Mouse (Mus musculus) embryonic fibroblast, embryonic 13.5 days (primary cell): ENCODE measurements around the gene Capn3.

ENCODE experiments used
- CTCF ChIP-seq: IDR thresholded peaks from 2 replicates; pipeline ENCODE4 v1.5.1; 2011; ENCODE audit warnings: mild to moderate bottlenecking, control low read depth, low read length, moderate library complexity, borderline replicate concordance; ENCODE audit not compliant: insufficient read depth
- POLR2A ChIP-seq: IDR thresholded peaks from 2 replicates; pipeline ENCODE4 v1.6.1; 2011; ENCODE audit warnings: low read depth, mild to moderate bottlenecking, control low read depth, low read length, moderate library complexity

GRCm38 (mm10) chr2:120484241-120484640, 28.4 kb downstream of the Capn3 start:
- TF ChIP-seq POLR2A: no peak
- no peak for TF ChIP-seq CTCF
